Mouse (Mus musculus) left cerebral cortex, adult 11 months (tissue): ENCODE data around the gene Uhrf1.

Source experiments
- DNase-seq: peaks from one replicate; pipeline ENCODE4 v3.0.0; 2022; ENCODE audit warnings: low spot score

Gene Uhrf1

DNA sequence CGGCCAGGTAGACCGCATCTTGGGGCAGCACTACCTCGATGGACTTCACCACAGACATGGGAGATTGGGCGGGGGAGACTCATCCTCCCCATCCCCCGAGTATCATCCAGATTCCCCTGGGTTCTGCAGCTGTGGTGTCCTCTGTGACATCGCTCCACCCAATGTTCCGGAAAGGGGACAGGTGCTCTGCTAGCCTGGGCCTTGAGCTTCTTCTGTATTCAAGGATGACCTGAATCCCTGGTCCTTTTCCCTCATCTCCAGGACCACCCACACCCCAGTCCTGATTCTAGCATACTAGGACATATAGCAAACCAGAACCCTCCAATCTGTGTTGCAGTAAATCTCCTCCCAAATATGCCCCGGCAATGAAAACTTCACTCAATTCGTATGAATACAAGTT is 2.9 kb upstream of the Uhrf1 start, which contains the start of gene Arrdc5:
Gene Arrdc5 (minus strand): TSS at position 101 of the 400 bp plus-strand sequence.
- no peak for DNase-seq

DNA sequence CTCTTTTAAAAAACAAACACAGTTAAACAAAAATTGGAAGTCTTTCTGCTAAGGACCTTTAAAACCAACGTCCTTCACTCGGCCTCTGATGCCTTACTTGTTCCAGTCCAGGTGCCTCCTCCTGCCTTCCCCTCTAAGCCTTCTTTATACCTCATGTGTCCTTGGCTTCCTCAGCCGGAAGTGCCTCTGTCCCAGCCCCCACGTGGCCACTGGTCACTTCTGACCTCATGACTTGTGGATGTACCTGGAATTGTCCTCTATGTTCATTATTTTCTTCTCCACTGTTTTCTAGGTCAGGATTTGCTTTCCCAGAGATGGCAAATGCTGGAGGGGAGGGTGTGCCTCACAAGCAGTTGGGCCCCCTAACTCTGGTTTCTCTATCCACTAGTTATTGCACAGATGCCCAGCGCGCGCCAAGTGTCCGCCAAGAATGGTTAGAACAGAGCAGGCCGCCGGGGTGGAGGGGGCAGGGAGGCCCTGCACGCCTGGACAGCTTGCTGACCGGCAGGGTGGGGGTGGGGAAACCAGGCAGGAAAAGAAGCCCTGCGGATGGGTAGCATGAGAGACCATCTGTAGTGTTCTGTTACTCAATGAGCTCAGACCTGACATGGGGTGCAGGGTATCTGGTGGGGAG is 641 bp upstream of the Uhrf1 start:
- no peak for DNase-seq

DNA sequence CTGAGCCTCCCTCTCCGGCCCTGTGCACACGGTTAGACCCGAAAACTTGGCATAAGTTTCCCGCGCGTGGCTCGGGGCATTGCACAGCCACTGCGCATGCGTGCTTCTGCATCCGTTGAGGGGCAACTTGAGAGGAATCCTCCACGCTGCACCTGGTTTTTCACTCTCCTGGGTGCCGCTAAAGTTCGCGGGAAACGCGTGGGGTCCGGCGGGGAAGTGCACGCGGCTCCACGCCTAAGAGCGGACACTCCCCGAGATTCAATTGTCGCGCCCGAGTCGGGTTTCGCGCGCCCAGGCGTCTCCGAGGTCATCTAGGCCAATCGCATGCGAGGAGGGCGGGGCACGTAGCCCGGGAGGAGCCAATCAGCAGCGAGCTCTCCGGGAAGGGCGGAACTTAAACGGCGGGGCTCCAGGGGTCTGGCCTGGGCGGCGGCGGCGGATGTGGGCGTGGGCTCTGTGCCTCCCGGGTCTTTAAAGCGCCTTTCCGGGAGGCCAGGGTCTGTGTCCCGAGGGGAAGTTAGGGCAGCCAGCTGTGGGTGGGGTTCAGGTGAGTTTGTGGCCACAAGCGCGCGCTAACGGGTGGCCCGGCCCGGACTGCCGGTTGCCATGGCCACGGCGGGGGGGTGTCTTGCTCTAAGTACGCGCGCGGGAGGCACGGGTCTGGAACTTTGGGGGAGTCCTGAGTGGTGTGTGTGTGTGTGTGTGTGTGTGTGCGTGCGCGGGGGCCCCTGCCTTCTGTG is 896 bp downstream of the Uhrf1 start:
- peak; percentile 82 for DNase-seq

DNA sequence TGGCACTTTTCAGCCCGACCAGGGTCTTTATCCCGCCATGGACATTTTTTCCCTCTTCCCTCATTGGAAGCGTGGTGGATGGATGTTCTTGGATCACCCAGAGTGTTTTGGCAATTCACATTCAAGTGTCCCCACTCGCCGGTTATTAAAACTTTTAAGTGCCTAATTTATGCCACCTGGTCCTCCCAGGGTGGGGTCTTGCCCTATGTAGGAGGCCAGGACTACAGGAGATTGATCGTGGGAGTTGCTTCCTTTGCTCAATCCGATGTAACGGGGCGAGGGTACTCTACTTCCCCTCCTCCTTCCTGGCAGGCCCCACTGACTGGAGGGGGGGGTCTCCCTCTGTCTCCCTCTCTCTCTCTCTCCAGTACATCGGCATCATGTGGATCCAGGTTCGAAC is 1.6 kb downstream of the Uhrf1 start:
- no peak for DNase-seq

DNA sequence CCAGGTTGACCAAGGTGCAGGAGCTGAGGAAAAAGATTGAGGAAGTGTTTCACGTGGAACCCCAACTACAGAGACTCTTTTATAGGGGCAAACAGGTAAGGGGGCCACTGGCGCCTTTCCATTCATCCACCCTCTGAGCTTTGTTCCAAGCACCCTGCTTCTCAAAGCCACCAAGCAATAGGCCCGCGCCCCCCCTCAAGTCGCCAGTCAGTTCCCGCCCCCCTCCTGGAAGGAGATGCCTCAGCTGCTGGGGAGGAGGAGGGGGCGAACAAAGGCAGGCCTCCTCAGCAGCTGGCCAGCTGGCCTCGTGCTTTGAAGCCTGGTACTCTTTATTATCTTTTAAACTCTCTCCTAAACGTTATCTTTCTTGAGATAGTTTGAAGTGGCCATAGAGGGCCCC is 2.0 kb downstream of the Uhrf1 start:
- no peak for DNase-seq

DNA sequence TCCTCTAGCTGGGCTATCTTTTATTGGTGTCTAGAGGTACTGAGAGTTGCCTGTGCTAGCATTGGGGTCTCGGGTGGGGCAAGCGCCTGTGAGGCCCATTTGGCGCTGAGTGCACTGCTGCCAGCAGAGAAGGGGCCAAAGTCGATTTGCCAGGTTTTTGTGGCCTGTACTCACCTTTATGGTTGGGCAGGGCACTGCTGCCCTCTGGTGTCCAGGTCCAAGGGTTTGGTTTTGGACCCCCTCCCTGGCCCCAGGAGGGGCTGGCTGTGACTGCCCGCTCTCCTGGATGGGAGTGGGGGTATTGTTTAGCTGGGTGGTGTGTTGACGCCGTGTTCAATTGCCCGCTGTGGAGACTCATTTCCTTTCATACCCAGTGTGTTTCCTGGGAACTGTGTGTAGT is 2.7 kb downstream of the Uhrf1 start:
- DNase-seq = no peak

DNA sequence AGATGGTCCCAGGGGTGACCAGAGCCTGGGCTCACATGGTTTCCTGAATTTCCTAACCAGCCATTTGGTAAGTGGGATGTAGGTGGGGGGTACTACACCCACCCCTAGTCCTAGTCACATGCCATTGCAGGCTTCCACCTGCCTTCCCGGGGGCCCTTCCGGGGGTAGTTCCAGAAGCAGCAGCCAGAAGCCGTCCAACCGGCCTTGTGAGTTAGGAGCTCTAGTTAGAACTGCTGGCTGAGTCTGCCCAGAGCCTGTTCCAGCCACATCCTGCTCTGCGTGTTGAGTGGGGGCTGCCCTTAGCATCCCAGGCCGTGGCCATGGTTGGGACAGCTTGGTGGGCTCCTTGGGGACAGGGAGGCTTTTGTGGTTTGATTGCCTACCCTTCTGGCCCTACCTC is 5.0 kb downstream of the Uhrf1 start:
- no peak for DNase-seq

DNA sequence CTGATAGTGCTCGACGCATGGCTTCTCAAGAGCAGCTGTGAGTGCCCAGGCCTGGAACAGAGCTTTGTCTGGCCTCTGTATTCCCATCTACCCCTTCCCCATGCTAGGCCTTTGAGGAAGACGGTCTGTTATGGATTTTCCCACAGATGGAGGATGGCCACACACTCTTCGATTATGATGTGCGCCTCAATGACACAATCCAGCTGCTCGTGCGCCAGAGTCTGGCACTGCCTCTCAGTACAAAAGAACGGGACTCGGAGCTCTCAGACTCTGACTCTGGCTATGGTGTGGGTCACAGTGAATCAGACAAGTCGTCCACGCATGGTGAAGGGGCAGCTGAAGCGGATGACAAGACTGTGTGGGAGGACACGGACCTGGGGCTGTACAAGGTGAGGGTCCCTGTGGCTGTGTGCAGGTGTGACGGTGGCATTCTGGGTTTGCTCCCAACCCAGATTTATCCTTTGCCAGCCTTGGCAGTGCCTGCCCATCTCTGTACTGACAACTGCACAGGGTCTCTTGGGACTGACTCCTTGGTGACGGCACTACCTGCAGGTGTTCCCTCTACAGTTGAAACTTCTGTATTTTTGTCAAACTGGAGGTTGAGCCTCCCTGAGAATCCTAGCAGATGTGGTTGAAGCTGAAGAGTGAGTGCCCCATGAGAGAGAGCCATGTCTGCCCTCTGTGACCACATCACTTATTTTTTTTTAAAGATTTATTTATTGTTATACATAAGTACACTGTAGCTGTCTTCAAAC is 6.2 kb downstream of the Uhrf1 start:
- DNase-seq = no peak

DNA sequence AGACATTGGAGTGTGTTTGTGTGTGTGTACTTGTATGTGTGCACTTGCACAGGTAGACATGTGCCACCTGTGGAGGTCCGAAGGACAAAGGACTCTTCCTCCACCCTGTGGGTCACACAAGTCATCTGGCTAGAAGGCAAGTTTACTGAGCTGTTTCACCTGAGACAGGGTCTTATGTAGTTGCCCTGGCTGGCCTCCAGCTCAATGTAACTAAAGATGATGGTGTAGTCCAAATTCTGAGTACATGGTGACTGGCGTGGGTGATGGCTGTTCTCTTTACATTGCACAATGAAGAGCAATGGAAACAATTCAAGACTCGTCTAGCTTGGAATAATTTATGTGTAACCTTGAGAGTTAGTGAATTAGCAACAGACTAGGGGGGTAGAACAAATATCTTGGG is 21.3 kb downstream of the Uhrf1 start:
- no peak for DNase-seq

DNA sequence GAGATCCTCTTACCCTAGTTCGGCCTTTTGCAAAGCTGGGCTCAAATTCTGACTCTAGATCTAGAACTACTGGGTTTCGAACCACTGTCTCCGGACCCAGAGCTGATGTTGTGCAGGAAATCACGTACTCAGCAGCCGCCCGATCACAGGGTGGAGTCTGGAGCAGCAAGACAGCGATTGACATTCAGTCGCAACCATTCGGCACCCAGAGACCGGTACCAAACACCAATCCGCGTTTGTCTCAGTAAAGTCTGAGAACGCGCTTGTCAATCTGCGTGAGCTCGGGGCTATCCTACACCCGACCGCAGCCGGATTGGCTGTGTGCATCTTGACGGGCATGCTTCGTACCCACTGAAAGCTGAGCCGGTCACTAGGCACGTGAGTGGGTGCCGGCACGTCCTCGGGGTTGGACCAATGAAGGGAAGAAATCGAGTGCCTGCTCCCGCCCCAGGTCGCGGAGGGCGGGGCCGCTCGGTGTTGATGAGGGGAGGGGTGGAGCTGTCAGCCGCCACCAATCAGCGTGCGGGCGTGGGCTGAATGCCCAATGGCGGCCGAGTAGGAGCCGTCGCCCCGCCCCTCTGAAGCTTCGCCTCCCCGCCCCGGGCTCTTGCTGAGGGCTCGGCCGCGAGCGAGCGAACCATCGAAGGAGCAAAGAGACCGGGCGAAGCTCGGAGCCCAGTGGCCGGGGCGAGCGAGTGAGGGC is 22.5 kb downstream of the Uhrf1 start, which contains the start of gene Kdm4b:
Gene Kdm4b (plus strand): TSS at position 613 of the 703 bp plus-strand sequence.
- DNase-seq = peak; percentile 99

DNA sequence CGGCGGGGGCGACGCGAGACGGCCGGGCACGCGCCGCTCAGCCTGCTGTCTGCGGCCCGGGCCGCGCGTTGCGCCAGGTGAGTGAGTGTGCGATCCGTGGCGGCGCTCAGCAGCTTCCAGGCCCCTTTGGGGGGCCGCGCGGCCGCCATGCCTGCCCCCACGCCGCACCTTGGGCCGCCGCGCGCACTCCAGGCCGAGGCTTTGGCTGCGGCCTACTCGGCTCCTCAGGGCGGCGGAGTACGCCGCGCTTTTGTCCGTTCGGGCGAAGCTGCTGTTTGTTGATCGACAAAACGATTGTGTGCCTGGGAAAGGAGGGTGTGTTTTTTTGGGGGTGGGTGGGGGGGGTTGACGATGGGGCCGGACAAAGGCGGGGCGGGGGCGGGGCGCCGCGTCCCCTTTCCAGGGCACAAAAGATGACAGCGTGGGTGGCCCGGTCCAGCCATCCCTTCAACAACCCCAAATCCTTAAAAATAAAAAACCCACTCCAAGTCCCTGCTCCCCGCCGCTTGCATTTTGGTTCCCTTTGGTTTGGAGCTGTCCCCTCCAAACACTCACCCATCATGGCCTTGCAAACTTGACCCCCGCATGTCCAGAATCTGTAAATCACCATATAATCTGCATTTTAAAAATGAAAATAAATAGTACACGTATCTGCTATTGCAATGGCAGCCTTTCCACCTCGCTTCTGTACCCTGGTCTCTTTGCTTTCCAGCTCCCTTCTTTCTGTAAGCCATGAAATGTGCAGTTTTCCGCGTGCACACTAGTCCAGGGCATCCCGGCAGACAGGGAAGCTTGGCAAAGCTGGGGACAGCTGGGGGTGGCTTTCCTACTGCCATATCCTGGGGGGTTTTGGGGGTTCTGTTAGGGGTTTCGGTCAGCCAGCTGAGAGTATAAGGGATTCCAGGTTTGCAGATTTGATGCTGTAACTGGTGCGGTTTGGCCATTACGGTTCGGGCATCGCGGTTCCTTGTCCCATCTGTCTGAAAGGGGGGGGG is 23.3 kb downstream of the Uhrf1 start:
- DNase-seq = no peak

DNA sequence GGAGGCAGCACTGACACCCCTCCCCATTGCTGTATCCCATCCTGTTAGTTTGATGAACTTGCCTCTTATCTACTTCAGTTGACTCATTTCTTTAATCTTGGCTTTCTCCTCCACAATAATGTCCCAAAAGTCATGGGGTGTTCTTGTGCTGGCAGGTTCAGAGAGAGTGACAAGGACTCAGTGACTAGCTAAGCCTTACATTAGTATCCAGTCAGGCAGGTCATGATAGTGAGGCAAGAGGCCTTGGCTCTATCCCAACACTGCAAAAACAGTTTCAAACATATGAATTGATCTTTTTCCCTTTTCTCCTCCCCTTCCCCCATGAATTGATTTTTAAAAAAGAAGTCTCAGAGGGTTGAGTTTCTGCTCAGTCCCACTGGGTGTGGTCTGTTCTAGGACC is 26.1 kb downstream of the Uhrf1 start:
- DNase-seq = no peak

DNA sequence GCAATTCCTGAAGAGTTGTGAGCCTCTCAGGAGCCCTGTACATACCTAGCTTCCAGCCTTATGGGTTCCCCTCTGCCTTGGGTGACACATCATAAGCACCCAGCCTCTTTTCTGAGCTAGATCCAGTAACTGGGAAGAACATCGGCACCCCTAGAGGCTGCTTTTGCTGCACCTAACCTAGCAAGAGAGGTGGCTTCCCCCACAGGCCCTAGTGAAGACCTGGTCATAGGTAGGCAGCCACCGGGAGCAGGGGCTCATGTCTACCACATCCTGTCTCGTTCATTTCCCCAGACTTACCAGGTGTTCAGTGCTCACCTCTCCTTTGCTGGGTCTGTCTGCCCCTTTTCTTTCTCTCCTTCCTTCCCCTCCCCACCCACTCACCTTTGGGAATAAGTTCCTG is 27.2 kb downstream of the Uhrf1 start:
- no peak for DNase-seq

DNA sequence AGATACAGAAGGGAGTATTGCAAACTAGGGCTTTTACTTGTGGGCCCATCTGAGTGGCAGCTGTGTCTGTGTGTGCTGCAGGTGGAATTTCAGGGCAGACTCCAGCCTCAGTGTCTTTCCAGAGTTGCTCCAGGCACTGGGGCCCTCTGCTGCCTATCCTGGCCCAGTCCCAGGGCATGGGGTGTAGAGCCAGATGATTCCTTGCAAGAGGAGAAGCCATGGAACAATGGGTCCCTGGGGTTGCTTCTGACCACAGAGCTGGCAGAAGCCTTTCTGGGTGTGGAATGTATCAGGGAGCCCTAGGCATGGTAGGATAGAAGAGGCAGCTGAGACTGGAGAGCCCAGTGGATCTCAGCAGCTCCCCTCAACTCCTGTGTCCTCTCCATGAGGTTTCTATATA is 28.1 kb downstream of the Uhrf1 start:
- DNase-seq = no peak

DNA sequence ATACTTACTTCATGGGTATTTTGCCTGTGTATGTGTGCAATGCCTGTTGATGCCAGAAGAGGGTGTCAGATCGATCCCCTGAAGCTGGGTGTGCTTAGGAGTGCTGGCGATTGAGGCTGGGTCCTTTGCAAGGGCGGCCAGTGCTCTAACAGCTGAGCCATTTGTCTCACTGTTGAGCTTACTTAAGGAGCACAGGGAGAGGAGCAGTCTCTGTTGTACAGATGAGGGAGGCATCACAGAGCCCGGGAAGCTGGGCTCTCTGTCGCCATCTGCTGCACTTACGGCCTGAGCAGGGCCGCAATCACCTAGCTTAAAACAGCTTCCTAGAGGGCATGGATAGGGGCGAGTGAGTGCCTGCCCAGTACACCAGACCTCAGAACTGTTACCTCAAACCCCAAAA is 29.9 kb downstream of the Uhrf1 start:
- DNase-seq = no peak

DNA sequence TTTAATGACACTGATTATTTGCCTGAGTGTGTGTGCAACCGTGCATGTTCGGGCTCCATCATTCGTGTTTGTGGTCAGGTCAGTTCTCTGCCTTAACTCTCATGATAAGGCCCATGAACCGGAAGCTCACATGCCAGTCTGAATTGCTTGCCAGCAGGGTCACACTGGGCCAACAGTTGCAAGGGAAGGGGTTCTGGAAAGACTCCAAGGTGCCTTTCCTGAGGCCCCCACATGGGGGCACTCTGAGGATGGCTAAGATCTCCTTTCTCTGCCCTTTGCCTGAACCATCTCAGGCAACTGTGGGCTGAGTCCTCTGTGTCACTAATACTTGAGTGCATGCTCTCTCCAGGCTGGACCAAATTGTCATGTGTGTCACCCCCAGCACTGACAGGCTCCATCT is 34.1 kb downstream of the Uhrf1 start:
- DNase-seq = no peak

DNA sequence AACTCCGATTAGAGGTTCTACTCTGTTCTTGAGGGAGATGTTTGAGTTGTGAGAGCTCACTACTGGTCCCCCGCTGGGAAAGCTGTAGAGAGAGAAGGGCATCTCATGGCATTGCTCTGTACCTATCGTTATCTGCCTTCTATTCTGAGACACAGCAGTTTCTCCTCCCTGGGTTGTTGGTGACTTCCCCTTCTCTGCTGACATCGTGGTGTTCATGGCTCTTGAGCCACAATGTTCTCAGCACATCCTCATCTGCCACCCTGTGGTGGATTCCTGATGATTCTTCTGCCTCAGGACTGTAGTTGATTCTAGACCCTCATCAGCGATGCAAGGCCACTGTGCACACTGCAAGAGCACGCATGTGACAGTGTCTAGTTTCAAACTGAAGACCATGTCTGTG is 34.7 kb downstream of the Uhrf1 start:
- DNase-seq = no peak

DNA sequence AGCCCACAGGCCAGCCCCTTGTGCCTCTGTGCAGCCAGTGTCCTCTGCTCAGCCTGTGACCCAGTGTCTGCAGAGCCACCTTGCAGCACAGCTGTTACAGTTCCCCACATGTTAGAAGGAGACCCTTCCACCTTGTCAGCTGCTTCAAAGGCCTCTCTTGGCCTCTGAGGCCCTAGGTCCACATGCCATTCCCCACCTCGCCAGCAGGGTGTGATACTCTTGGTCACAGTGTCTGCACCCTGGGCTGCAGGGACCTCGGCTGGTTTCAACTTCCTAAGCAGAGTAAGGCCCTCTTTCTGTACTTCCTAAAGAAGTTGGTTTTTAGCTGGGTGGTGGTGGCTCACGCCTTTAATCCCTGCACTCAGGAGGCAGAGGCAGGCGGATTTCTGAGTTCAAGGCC is 35.8 kb downstream of the Uhrf1 start:
- no peak for DNase-seq

DNA sequence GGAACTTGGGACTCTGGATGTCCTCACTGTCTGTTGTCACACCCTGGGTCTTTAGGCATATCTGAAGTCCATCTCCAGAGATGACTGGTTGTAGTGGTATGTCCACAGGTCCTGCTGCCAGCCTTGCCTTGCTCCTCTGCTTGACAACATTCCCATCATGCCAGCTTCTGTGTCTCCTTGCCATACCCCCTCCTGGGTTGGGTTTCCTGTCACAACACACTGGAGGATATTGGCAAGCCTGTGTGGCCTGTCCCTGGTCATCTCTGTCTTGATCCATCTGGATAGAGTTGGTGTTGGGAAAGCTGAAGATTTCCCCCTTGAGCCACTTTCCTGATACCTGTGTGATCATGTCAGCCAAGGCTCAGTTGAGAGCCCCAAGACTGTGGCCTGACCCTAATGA is 37.6 kb downstream of the Uhrf1 start:
- DNase-seq = no peak

DNA sequence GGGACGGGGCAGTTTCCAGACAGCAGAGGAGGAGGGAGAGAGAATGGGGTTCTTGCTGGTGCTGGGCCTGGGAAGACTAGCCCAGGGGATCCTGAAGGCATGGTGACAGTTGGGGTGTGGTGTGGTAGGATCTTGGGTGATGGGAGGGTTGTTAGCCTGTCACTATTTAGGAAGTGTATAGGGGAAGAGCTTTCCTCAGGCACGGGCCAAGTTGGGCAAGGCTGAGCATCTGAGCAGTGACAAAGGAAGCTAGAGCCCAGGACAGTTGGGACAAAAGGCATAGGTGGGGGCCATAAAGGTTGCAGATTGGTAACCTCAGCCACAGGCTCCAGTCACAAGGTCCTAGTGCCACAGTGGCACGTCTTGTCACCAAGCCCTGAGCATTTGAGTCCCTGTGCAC is 40.3 kb downstream of the Uhrf1 start:
- DNase-seq = no peak

DNA sequence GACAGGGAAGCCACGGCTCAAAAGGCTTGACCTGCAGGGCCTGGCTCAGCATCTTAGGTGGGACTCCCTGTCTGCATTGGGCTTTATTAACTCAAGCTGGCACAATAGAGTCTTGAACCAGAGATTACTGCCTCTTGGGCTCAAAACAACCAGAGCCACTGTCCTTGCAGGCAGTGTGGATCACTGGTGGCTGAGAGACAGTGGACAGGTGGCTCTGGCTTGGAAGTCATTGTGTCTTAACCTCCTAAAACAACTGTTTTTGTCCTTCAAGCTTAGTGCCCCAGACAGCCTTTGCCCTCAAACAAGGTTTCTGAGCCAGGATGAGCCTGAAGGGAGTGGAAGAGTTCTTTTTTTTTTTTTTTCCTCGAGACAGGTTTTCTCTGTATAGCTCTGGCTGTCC is 42.2 kb downstream of the Uhrf1 start:
- DNase-seq = no peak
